Mouse (Mus musculus) heart, adult 2 months (tissue): ENCODE measurements around the gene Nipa1.

Experiments used
- CTCF ChIP-seq: fragments of 200-600 bp; IDR thresholded peaks from 2 replicates; pipeline ENCODE4 v1.8.1; 2022; ENCODE audit warnings: antibody characterized with exemption, mild to moderate bottlenecking, moderate library complexity
- POLR2A ChIP-seq: fragments of 200-500 bp; IDR thresholded peaks from 2 replicates; pipeline ENCODE4 v1.6.1; 2011; ENCODE audit warnings: mild to moderate bottlenecking, low read depth, low read length, control low read depth; ENCODE audit not compliant: insufficient read depth

DNA sequence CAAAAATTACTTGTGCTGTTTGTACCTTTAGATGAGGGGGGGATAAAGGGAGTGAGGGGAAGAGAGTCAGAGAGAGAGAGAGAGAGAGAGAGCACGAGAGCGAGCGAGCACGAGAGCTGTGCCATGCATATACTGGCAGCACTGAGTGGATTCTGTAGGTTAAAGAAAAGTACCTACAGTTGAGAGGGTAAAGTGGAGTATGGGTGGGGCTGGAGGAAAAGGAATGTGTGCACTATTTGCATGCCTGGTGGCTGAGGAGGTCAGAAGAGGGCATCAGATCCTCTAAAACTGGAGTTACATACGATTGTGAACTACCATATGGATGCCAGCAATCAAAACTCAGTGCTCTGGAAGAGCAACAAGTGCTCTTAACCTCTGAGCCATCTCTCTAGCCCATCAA lies 36.6 kb downstream of the Nipa1 start:
- no peak for TF ChIP-seq CTCF
- no peak for TF ChIP-seq POLR2A
